Mouse (Mus musculus): Measurements from ENCODE around the gene Slc22a3.

DNA sequence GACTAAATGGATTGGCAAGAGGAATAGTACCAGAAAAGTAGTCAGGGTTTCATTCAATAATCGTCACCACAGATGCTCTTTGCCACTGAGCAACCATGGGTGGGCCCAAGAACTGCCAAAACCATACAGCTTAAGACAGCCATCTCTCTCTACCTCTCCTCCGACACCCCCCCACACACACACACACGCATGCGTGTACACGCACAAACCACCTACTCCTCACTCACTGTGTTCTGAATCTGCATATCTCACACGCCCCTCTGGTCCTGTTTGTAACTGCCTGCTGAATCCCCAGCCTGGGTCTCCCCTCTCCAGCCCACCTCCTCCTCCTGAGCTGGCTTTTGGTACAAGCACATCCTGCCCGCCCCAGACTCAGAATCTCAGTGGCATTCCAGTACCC, 872 bp upstream of the Slc22a3 start:
- TF ChIP-seq GATA1 (IDR thresholded peaks at IDR 0.05; ENCODE audit: low read length) (no peak), TAL1 (IDR thresholded peaks at IDR 0.05; ENCODE audit: low read length) (no peak)
